Mouse (Mus musculus) kidney, adult 18-20 months (tissue): ENCODE measurements around the gene Wfdc10.

Experiments used
- DNase-seq: peaks from one replicate; pipeline ENCODE4 v3.0.0; 2021

Gene Wfdc10

DNA sequence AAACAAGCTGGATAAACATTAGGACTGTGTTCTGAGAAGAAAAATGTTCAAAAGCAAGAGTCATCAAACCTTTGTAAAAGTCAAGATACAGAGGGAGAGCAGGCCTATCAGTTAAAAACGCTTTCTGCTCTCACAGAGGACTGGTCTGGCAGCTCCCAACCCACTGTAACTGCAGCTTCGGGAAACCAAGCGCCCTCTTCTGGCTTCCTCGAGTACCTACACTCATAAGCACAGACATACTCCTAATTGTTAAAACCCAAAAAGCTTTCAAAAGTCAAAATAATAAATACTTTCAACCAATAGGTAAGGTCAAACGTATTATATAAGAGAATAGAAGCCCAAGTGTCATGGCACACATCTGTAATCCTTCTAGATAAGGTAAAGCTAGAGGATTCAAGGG lies 48.4 kb downstream of the Wfdc10 start:
- no peak for DNase-seq

- DNase-seq: no peak
Measured at GRCm38 (mm10) chr2:164705328-164705727, 49.5 kb downstream of the Wfdc10 start.

DNA sequence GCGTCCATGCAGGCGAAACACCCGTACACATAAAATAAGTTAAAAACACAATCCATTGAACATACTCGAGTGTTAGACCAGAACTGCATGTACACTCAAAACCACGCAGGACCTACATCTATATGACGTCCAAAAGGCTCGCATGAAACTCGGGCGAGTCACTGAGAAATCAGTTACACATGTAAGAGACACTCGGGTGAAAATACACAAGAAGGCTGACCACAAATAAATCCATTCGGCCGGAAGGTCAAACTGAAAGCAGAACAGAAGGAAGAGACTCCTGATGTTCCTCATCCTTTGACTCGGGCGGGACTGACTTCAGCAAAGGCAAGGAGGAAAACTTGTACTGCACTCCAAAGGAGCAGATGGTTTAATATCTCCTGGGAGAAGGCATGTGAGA lies 50.1 kb downstream of the Wfdc10 start:
- no peak for DNase-seq
